ENCODE assay signal across 22 mouse cellular contexts in the genomic region with DNA sequence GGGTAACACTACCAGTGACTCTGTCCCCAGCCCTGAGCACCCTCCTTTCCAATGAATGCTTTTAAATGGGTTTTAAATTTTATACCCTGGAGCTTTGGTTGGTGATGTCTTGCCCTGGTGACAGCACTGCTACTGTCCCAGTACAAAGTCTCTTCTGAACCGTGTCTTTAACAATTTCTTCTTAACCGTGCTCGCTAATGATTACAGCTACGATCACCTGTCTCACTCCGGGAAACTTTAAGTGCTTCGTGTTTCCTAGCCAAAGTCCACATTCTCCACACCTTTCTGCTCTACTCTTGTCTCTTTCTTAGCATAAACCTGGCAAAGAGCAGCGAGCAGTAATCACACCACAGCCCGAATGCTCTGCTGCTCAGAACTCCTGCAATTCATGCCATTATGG.
A peak's percentile ranks its signal among the peaks of the same experiment; 100 is the strongest.
DNase-seq lines count a peak whose midpoint lies in the region; ATAC-seq and TF ChIP-seq lines count a peak whose summit lies in the region.
"Had no signal": no experiment of that assay in that cellular context is flagged by ENCODE, and none has a peak within 500 bp of the region (broad histone marks: within the 10 kb centered on the region; RNA-seq: fewer than 3 reads in every experiment).

No protein-coding gene starts in this region.

- no peaks in the 10 kb centered on the region for H3K27me3 ChIP-seq in heart, embryonic 11.5 days (ENCODE audit: control insufficient read depth, insufficient read depth, low read length)
- H3K27me3 ChIP-seq in kidney, adult 2 months (replicated peaks; ENCODE audit: control insufficient read depth, insufficient read depth, low read length) = no peaks in the 10 kb centered on the region
- H3K27me3 ChIP-seq in kidney, postnatal 0 days (ENCODE audit: insufficient read depth, low read length) = no peaks in the 10 kb centered on the region
- H3K27me3 ChIP-seq: embryonic facial prominence, embryonic 13.5 days; forebrain, embryonic 12.5 days; heart, embryonic 12.5 days had no signal

- no peak for TF ChIP-seq POLR2A in kidney, adult 2 months (IDR thresholded peaks at IDR 0.05; ENCODE audit: low read depth, low read length)

- ATAC-seq in heart, embryonic 11.5 days (replicated peaks; ENCODE audit: insufficient number of reproducible peaks, low FRiP score, low TSS enrichment) = no peak
- peak; percentile 13; the same call in 1 of the 2 replicates for ATAC-seq in kidney, postnatal 0 days (replicated peaks; ENCODE audit: low FRiP score, low read depth)
- ATAC-seq: CD4-positive, CD25-positive, alpha-beta regulatory T cell, adult 4 months; forebrain, embryonic 16.5 days had no signal

- no peak overlapping the region for H3K4me2 ChIP-seq in heart, embryonic 11.5 days
- no peak overlapping the region for H3K4me2 ChIP-seq in kidney, postnatal 0 days (ENCODE audit: low read length)
- H3K4me2 ChIP-seq: embryonic facial prominence, embryonic 13.5 days; forebrain, embryonic 12.5 days; heart, embryonic 12.5 days had no signal

- no peaks in the 10 kb centered on the region for H3K4me1 ChIP-seq in heart, embryonic 11.5 days (ENCODE audit: control insufficient read depth, insufficient read depth, low read length)
- no peaks in the 10 kb centered on the region; the same call in 1 of the 2 replicates for H3K4me1 ChIP-seq in kidney, adult 2 months (ENCODE audit: control insufficient read depth, insufficient read depth, low read length)
- H3K4me1 ChIP-seq in kidney, postnatal 0 days (replicated peaks; ENCODE audit: insufficient read depth, low read length) = no peaks in the 10 kb centered on the region
- H3K4me1 ChIP-seq: embryonic facial prominence, embryonic 13.5 days; forebrain, embryonic 12.5 days; hindbrain, embryonic 10.5 days had no signal

- no peak overlapping the region for H3K9ac ChIP-seq in heart, embryonic 11.5 days (ENCODE audit: low read depth, low read length)
- no peak overlapping the region for H3K9ac ChIP-seq in kidney, postnatal 0 days (ENCODE audit: low read depth, low read length)
- H3K9ac ChIP-seq: embryonic facial prominence, embryonic 13.5 days; forebrain, embryonic 12.5 days; heart, embryonic 12.5 days had no signal

- H3K36me3 ChIP-seq in heart, embryonic 11.5 days (ENCODE audit: control insufficient read depth, insufficient read depth, low read length) = no peaks in the 10 kb centered on the region
- H3K36me3 ChIP-seq in kidney, adult 2 months (ENCODE audit: control insufficient read depth, insufficient read depth, low read length) = no peaks in the 10 kb centered on the region
- no peaks in the 10 kb centered on the region for H3K36me3 ChIP-seq in kidney, postnatal 0 days (ENCODE audit: insufficient read depth, low read length)
- H3K36me3 ChIP-seq: embryonic facial prominence, embryonic 13.5 days; forebrain, embryonic 12.5 days; G1E; heart, embryonic 12.5 days; hindbrain, embryonic 10.5 days had no signal

- no peaks in the 10 kb centered on the region for H3K9me3 ChIP-seq in heart, embryonic 11.5 days (replicated peaks; ENCODE audit: control insufficient read depth, low read length)
- no peaks in the 10 kb centered on the region for H3K9me3 ChIP-seq in kidney, postnatal 0 days (replicated peaks; ENCODE audit: low read length)
- H3K9me3 ChIP-seq: forebrain, embryonic 12.5 days; heart, embryonic 12.5 days; hindbrain, embryonic 10.5 days had no signal

- H3K27ac ChIP-seq in heart, embryonic 11.5 days (ENCODE audit: low read depth, low read length) = no peak overlapping the region
- H3K27ac ChIP-seq in kidney, adult 2 months (ENCODE audit: insufficient read depth, low read depth, low read length) = peak overlapping the region; percentile 30; the same call in 1 of the 2 replicates
- no peak overlapping the region for H3K27ac ChIP-seq in kidney, postnatal 0 days
- H3K27ac ChIP-seq: embryonic facial prominence, embryonic 13.5 days; forebrain, embryonic 12.5 days; heart, adult 2 months; hindbrain, embryonic 10.5 days had no signal

- 90% methylated on average over 8 of the region's 8 CpGs for WGBS in heart, embryonic 11.5 days (ENCODE audit: insufficient replicate concordance)
- 50% methylated on average over 8 of the region's 8 CpGs for WGBS in kidney, adult 2 months
- WGBS in kidney, postnatal 0 days = 66% methylated on average over 8 of the region's 8 CpGs
- 41% methylated on average over 8 of the region's 8 CpGs for WGBS in large intestine, adult 2 months

- no peak overlapping the region for H3K4me3 ChIP-seq in heart, embryonic 11.5 days (ENCODE audit: low read depth, low read length)
- no peak overlapping the region for H3K4me3 ChIP-seq in kidney, adult 2 months (ENCODE audit: insufficient read depth, low read depth, low read length)
- no peak overlapping the region for H3K4me3 ChIP-seq in kidney, postnatal 0 days (replicated peaks; ENCODE audit: low read depth, low read length)
- H3K4me3 ChIP-seq: embryonic facial prominence, embryonic 13.5 days; forebrain, embryonic 12.5 days; heart, adult 2 months; heart, embryonic 12.5 days; hindbrain, embryonic 10.5 days had no signal

- no peak for TF ChIP-seq CTCF in kidney, adult 2 months (conservative IDR thresholded peaks at IDR 0.05; ENCODE audit: insufficient read depth, insufficient read length, low read depth, low read length)
- TF ChIP-seq CTCF in kidney, postnatal 0 days (IDR thresholded peaks at IDR 0.05; ENCODE audit: low read depth) = no peak

- DNase-seq in heart, adult 11 months = peak; percentile 28
- peak; percentile 78 for DNase-seq in kidney, adult 2 months
- DNase-seq in kidney, postnatal 4 days = no peak
- DNase-seq in kidney, postnatal 0 days (ENCODE audit: low spot score) = no peak
- peak; percentile 4 for DNase-seq in large intestine, adult 2 months (ENCODE audit: low read depth, low spot score)
- no peak for DNase-seq in thymus, postnatal 4 days
- DNase-seq in left cerebral cortex, postnatal 14 days (ENCODE audit: low spot score in 2 of 2) = no peak
- DNase-seq: adrenal gland, postnatal 10 days; B cell, adult 2 months; cerebellum, adult 11-12 months; cerebellum, adult 9-10 months; cerebellum, postnatal 25 days; gastrocnemius, postnatal 10 days; heart, adult 2 months had no signal

- intact Hi-C loops in left cerebral cortex, postnatal 14 days (cut with DNase I) = no loop called here

Comparison
In these comparisons a context has a peak if more than half of its experiments do, and no peak if none do; other contexts are left out.
1. DNase-seq: peak in heart, adult 11 months (single experiment), kidney, adult 2 months (single experiment) and large intestine, adult 2 months (single experiment); none in kidney, postnatal 4 days (0 of 2), kidney, postnatal 0 days (single experiment), thymus, postnatal 4 days (single experiment) and left cerebral cortex, postnatal 14 days (0 of 2).